Mouse (Mus musculus): ENCODE data around the gene Slc5a10. TPM values are rescaled to one million over a fixed set of nuclear protein-coding genes. Genes with fewer than 3 reads are reported as not detected.
A peak's percentile ranks its signal among the peaks of the same experiment; 100 is the strongest.
"Not testable (repeated sequence)": the region's sequence is repeated elsewhere in the genome, so short reads cannot be mapped to it uniquely, and the experiment has no call there.

Gene Slc5a10
- polyA plus RNA-seq, 1 experiment, result 0.27 TPM

DNA sequence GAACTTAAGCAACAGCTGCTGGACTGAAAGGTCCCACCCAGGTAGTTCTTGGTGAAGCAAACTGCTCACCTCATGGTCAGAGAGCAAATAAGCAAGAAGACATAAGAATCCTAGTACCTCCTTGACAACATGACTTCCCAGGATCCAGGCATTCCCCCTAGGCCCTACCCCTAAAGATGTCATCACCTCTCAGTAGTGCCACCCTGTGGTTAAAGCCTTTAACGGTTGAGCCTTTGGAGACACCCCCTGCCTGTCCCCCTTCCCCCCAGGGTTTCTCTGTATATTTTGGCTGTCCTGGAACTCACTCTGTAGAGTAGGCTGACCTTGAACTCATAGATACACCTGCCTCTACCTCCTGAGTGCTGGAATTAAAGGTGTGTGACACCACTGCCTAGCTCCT, 83.2 kb downstream of the Slc5a10 start:
- Histone ChIP-seq H3K27ac (ENCODE audit: control insufficient read depth, insufficient read depth, low read length) (no peak overlapping the region), H3K36me3 (ENCODE audit: control insufficient read depth, insufficient read depth, low read length) (no peaks in the 10 kb centered on the region), H3K27me3 (ENCODE audit: control insufficient read depth, insufficient read depth, low read length) (no peaks in the 10 kb centered on the region)

DNA sequence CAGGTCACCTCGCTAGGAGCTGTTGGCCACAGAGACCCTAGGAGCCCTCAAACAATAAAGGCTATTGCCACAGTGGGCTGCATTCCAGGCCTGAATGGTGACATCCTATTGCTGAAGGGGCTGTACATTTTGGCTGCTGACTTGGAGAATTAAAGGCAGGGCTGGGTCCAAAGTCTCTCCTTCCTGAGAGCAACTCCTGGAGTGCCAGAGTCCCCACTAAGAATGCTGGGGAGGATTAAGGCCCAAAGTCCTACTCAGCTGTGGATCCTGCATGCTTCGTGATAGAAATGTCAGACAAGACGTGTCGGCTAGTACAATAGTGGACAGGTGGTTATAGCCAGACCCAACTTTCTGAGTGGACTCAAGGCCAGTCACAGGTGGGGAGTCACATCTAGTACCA, 84.3 kb downstream of the Slc5a10 start:
- not testable (repeated sequence) for H3K27me3 ChIP-seq (ENCODE audit: control insufficient read depth, insufficient read depth, low read length); H3K36me3 ChIP-seq (ENCODE audit: control insufficient read depth, insufficient read depth, low read length); H3K27ac ChIP-seq (ENCODE audit: control insufficient read depth, insufficient read depth, low read length); DNase-seq; H3K4me3 ChIP-seq (ENCODE audit: control insufficient read depth, insufficient read depth, low read length)
- 97% methylated on average over 4 of the region's 4 CpGs for WGBS
- H3K4me1 ChIP-seq (replicated peaks; ENCODE audit: control insufficient read depth, insufficient read depth, low read length), result peaks cover 12% of the 10 kb centered on the region

More for the DNA sequence above, 83.2 kb downstream of the Slc5a10 start:
- H3K4me1 ChIP-seq (replicated peaks; ENCODE audit: control insufficient read depth, insufficient read depth, low read length), result peaks cover 19% of the 10 kb centered on the region
- no peak overlapping the region for H3K4me3 ChIP-seq (ENCODE audit: control insufficient read depth, insufficient read depth, low read length)
- DNase-seq, result no peak
- WGBS, result 81% methylated on average over 1 of the region's 1 CpGs
- no peak for TF ChIP-seq CTCF (IDR thresholded peaks at IDR 0.05; ENCODE audit: borderline replicate concordance, control insufficient read depth, extremely low read depth, insufficient read depth, low read length, poor library complexity)
- no peak for TF ChIP-seq POLR2A (IDR thresholded peaks at IDR 0.05; ENCODE audit: control insufficient read depth, extremely low read depth, insufficient read depth, low read length, poor library complexity)

DNA sequence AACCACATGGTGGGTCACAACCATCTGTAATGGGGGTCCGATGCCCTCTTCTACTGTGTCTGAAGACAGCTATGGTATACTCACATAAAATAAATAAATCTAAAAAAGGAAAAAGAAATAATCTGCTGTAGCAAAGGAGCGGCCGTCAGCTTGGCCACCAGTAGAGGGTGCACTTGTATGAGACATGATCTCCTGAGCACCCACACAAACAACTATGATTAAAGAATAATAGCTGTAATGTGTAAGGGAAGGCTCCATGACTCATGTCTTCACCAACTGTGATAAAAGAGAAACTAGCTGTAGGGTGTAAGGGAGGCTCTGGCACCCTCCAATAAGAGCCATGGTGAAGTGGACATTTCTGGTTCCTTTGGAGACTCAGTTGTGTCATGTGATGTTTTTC, 91.0 kb downstream of the Slc5a10 start:
- TF ChIP-seq CTCF (IDR thresholded peaks at IDR 0.05; ENCODE audit: borderline replicate concordance, control insufficient read depth, extremely low read depth, insufficient read depth, low read length, poor library complexity) (no peak), POLR2A (IDR thresholded peaks at IDR 0.05; ENCODE audit: control insufficient read depth, extremely low read depth, insufficient read depth, low read length, poor library complexity) (no peak)
- 81% methylated on average over 3 of the region's 3 CpGs for WGBS
- Histone ChIP-seq H3K27ac (ENCODE audit: control insufficient read depth, insufficient read depth, low read length) (no peak overlapping the region), H3K27me3 (ENCODE audit: control insufficient read depth, insufficient read depth, low read length) (no peaks in the 10 kb centered on the region), H3K4me1 (replicated peaks; ENCODE audit: control insufficient read depth, insufficient read depth, low read length) (no peaks in the 10 kb centered on the region), H3K4me3 (ENCODE audit: control insufficient read depth, insufficient read depth, low read length) (no peak overlapping the region), H3K36me3 (ENCODE audit: control insufficient read depth, insufficient read depth, low read length) (no peaks in the 10 kb centered on the region)
- peak; percentile 42 for DNase-seq

DNA sequence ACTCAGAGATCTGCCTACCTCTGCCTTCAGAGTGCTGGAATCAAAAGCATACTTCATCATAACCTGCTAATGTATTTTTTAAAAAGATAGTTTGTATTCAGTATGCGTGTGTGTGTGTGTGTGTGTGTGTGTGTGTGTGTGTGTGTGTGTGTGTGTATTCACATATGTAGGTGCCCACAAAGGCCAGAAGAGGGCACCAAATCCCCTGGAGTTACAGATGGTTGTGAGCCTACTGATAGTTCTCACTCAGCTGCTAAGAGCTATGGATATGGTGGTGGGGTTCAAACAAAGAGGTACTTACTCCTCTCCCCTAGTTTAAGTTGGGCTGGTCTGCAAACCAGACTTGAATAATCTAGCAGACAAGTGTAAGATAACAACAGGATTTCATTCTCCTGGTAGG, 94.1 kb downstream of the Slc5a10 start:
- no peak for DNase-seq
- 83% methylated on average over 1 of the region's 1 CpGs for WGBS
- no peaks in the 10 kb centered on the region for H3K27me3 ChIP-seq (ENCODE audit: control insufficient read depth, insufficient read depth, low read length)
- no peaks in the 10 kb centered on the region for H3K36me3 ChIP-seq (ENCODE audit: control insufficient read depth, insufficient read depth, low read length)
- TF ChIP-seq CTCF (IDR thresholded peaks at IDR 0.05; ENCODE audit: borderline replicate concordance, control insufficient read depth, extremely low read depth, insufficient read depth, low read length, poor library complexity), result no peak
- no peak for TF ChIP-seq POLR2A (IDR thresholded peaks at IDR 0.05; ENCODE audit: control insufficient read depth, extremely low read depth, insufficient read depth, low read length, poor library complexity)
- no peak overlapping the region for H3K4me3 ChIP-seq (ENCODE audit: control insufficient read depth, insufficient read depth, low read length)
- no peak overlapping the region for H3K27ac ChIP-seq (ENCODE audit: control insufficient read depth, insufficient read depth, low read length)
- H3K4me1 ChIP-seq (replicated peaks; ENCODE audit: control insufficient read depth, insufficient read depth, low read length), result no peaks in the 10 kb centered on the region

DNA sequence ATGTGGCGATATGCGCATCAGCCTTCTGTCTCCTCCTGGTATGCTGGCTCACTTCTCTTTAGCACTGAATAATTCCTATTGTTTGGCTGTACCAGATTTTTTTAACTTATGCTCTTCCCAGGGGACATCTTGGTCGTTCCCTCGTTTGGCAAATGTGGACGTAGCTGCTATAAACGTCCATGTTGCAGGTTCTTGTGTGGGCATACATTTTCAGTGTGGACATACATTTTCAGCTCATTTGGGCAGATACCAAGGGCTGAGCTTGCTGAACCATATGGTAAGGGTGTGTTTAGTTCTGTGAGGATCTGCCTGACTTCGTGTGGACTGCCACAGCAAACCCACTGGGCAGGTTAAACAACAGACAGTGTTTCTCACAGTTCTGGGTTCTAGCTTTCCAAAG, 95.5 kb downstream of the Slc5a10 start:
- no peak for TF ChIP-seq CTCF (IDR thresholded peaks at IDR 0.05; ENCODE audit: borderline replicate concordance, control insufficient read depth, extremely low read depth, insufficient read depth, low read length, poor library complexity)
- TF ChIP-seq POLR2A (IDR thresholded peaks at IDR 0.05; ENCODE audit: control insufficient read depth, extremely low read depth, insufficient read depth, low read length, poor library complexity), result no peak
- H3K4me1 ChIP-seq (replicated peaks; ENCODE audit: control insufficient read depth, insufficient read depth, low read length), result no peaks in the 10 kb centered on the region
- H3K4me3 ChIP-seq (ENCODE audit: control insufficient read depth, insufficient read depth, low read length), result no peak overlapping the region
- no peak overlapping the region for H3K27ac ChIP-seq (ENCODE audit: control insufficient read depth, insufficient read depth, low read length)
- H3K27me3 ChIP-seq (ENCODE audit: control insufficient read depth, insufficient read depth, low read length), result no peaks in the 10 kb centered on the region; the same call in 1 of the 2 replicates
- 85% methylated on average over 7 of the region's 7 CpGs for WGBS
- H3K36me3 ChIP-seq (ENCODE audit: control insufficient read depth, insufficient read depth, low read length), result no peaks in the 10 kb centered on the region
- DNase-seq, result no peak

Other genes with a start within 250 kb of the Slc5a10 start
- gene Mfap4, start 235.4 kb downstream of the Slc5a10 start, polyA plus RNA-seq (2012; rRNA removed), result 20.0 and 21.9 TPM in 2 replicates
- 63.8 and 71.8 TPM in 2 replicates for gene Mapk7, start 226.4 kb downstream of the Slc5a10 start, polyA plus RNA-seq (2012; rRNA removed)
- 11.6 and 16.0 TPM in 2 replicates for gene B9d1, start 215.7 kb downstream of the Slc5a10 start, polyA plus RNA-seq (2012; rRNA removed)
- gene Epn2, start 141.1 kb downstream of the Slc5a10 start, polyA plus RNA-seq (2012; rRNA removed), result 5.7 and 7.3 TPM in 2 replicates
- 119 and 124 TPM in 2 replicates for gene Grap, start 67.6 kb downstream of the Slc5a10 start, polyA plus RNA-seq (2012; rRNA removed)
- gene Fam83g, start 36.7 kb downstream of the Slc5a10 start, polyA plus RNA-seq (2012; rRNA removed), result 8.9 and 9.5 TPM in 2 replicates
- 22.0 and 25.4 TPM in 2 replicates for gene Prpsap2, start 41.3 kb upstream of the Slc5a10 start, polyA plus RNA-seq (2012; rRNA removed)
- 57.3 and 61.2 TPM in 2 replicates for gene Ulk2, start 134.2 kb upstream of the Slc5a10 start, polyA plus RNA-seq (2012; rRNA removed)
- gene Akap10, start 209.4 kb upstream of the Slc5a10 start, polyA plus RNA-seq (2012; rRNA removed), result 22.2 and 23.9 TPM in 2 replicates
- gene Specc1, start 235.9 kb upstream of the Slc5a10 start, polyA plus RNA-seq (2012; rRNA removed), result 2.1 and 2.4 TPM in 2 replicates